Mouse (Mus musculus) heart, embryonic 11.5 days (tissue): ENCODE measurements around the gene Dlg2. TPM values are rescaled to one million over a fixed set of nuclear protein-coding genes. Genes with fewer than 3 reads are reported as not detected.

Experiments
- ATAC-seq: fragments of 200-750 bp; cut with Nextera tagmentation; replicated peaks from 2 replicates; pipeline ENCODE4 v1.8.0; 2017; ENCODE audit warnings: moderate library complexity; ENCODE audit not compliant: insufficient number of reproducible peaks, low FRiP score, low TSS enrichment
- H3K27ac ChIP-seq: fragments of 300-500 bp; sonication (generic); 2 replicates; pipeline ENCODE4 v1.5.1; 2014; ENCODE audit warnings: mild to moderate bottlenecking, low read depth, low read length
- H3K27me3 ChIP-seq: fragments of 300-500 bp; sonication (generic); 2 replicates; pipeline ENCODE4 v1.6.1; 2014; ENCODE audit warnings: mild to moderate bottlenecking, low read length, mixed read lengths; ENCODE audit not compliant: control insufficient read depth, insufficient read depth
- H3K36me3 ChIP-seq: fragments of 300-500 bp; sonication (generic); 2 replicates; pipeline ENCODE4 v1.6.1; 2014; ENCODE audit warnings: mild to moderate bottlenecking, low read length, moderate library complexity, mixed read lengths; ENCODE audit not compliant: control insufficient read depth, insufficient read depth
- H3K4me1 ChIP-seq: fragments of 300-500 bp; sonication (generic); 2 replicates; pipeline ENCODE4 v1.6.1; 2014; ENCODE audit warnings: low read length; ENCODE audit not compliant: control insufficient read depth, insufficient read depth
- H3K4me2 ChIP-seq: fragments of 300-500 bp; sonication (generic); 2 replicates; pipeline ENCODE4 v1.6.1; 2014; ENCODE audit warnings: mild to moderate bottlenecking, moderate library complexity
- H3K4me3 ChIP-seq: fragments of 300-500 bp; sonication (generic); 2 replicates; pipeline ENCODE4 v1.5.1; 2014; ENCODE audit warnings: low read depth, low read length
- H3K9ac ChIP-seq: fragments of 300-500 bp; sonication (generic); 2 replicates; pipeline ENCODE4 v1.6.1; 2014; ENCODE audit warnings: mild to moderate bottlenecking, low read depth, low read length, moderate library complexity
- H3K9me3 ChIP-seq: fragments of 300-500 bp; sonication (generic); replicated peaks from 2 replicates; pipeline ENCODE4 v1.6.1; 2016; ENCODE audit warnings: low read length; ENCODE audit not compliant: control insufficient read depth
- WGBS: fragments of 180-500 bp; shearing (Covaris S2); extraction: QIAGEN DNeasy Blood & Tissue Kit; methylation state at CpG from one replicate; pipeline ENCODE4 v1.1.7; 2014; ENCODE audit not compliant: insufficient replicate concordance; 5-methylcytosine and 5-hydroxymethylcytosine counted together
- polyA plus RNA-seq: library from polyadenylated mRNA; unstranded; fragments of >200 nt; fragmentation: Nextera tagmentation; extraction: Ambion mirVana; gene quantifications from 2 replicates; pipeline ENCODE4 v1.2.1, GENCODE M21; 2014

Dlg2 gene
- polyA plus RNA-seq, 1 experiment from 2014 or later: 8.5 TPM

DNA sequence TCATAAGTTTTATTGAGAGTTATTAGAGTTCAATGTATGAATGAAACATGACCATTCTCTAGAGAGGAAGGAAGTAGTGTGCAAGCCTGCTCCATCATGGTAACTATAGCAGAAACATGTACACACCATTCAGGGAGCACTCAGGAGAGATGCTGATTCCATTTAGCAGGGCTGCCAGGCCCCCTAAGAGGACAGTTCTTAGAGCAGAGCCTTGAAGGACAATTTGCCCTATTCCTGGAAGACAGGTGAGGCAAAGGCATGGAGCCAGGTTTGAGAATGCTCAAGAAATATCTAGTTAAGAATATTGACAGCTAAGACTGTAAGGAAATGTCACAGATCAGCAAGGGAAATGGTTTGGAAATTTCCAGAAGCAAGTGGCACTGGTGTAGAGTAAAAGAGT, 1096.8 kb downstream of the Dlg2 start:
- Histone ChIP-seq H3K9me3 (no peaks in the 10 kb centered on the region), H3K4me3 (no peak overlapping the region), H3K4me1 (no peaks in the 10 kb centered on the region), H3K27ac (no peak overlapping the region), H3K4me2 (no peak overlapping the region), H3K36me3 (no peaks in the 10 kb centered on the region), H3K9ac (no peak overlapping the region), H3K27me3 (no peaks in the 10 kb centered on the region)
- no peak for ATAC-seq

DNA sequence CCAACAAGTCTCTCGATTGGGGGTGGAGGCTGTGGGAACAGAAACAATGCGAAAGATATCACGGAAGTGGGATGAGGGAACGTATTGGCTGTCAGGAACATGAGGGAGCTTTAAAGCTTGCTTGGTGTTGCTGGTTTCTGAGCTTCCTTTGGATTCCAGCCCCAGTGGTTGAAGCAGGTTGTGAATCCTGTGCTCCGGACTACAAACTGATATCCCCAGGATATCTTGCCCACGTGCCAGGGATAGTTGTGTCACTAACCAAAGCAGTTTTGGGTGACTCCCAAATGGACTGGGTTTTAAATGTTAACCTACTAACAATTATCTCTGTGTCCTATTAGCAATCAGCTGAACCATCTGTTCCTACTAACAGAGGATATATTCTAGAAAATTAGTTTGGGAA, 1099.7 kb downstream of the Dlg2 start:
- Histone ChIP-seq H3K4me1 (no peaks in the 10 kb centered on the region), H3K9ac (no peak overlapping the region), H3K27ac (no peak overlapping the region), H3K27me3 (no peaks in the 10 kb centered on the region), H3K4me3 (no peak overlapping the region), H3K9me3 (no peaks in the 10 kb centered on the region), H3K36me3 (no peaks in the 10 kb centered on the region), H3K4me2 (no peak overlapping the region)
- 65% methylated on average over 6 of the region's 6 CpGs for WGBS
- ATAC-seq: no peak

DNA sequence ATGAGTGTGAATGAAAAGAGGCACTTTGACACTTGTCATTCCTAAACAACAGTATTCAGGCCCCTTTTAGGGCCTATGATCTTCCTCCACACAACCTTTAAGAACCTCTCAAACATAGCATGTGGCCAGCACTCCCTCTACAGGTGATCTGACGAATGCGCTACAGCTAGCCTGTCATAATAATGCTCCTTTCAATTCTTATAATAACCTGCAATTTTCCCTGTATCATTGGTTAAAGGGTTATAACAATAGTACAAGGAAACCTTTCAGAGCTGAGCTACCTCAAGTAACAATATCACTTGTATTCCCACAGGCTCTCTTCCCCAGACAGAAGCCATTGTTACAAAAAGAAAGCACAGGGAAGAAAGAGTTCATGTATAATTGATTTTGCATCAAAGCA, 1105.7 kb downstream of the Dlg2 start:
- no peaks in the 10 kb centered on the region for H3K36me3 ChIP-seq
- H3K27me3 ChIP-seq: no peaks in the 10 kb centered on the region
- no peak overlapping the region for H3K27ac ChIP-seq
- H3K9me3 ChIP-seq: no peaks in the 10 kb centered on the region
- no peak overlapping the region for H3K4me2 ChIP-seq
- no peaks in the 10 kb centered on the region for H3K4me1 ChIP-seq
- no peak for ATAC-seq
- H3K9ac ChIP-seq: no peak overlapping the region
- 59% methylated on average over 2 of the region's 2 CpGs for WGBS
- H3K4me3 ChIP-seq: no peak overlapping the region

DNA sequence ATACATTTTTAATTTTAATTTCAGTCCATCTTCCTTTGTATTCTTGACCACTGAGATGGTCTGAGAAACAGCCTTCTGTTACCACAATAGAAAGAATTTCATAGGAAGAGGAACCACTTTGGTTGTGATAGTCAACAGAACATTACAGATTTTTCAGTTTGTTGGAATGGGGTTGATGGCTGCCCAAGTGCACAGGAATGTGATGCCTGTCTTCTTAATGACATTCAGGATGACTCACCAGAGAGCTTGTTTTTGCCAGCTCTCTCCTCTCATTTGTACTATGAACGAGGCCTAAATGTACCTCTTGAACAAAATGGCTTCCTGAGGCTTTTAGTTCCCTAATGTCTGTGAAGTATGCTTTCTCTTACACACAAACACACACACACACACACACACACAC, 1107.1 kb downstream of the Dlg2 start:
- WGBS: 40% methylated on average over 1 of the region's 1 CpGs
- no peak overlapping the region for H3K4me3 ChIP-seq
- no peak for ATAC-seq
- H3K36me3 ChIP-seq: no peaks in the 10 kb centered on the region
- no peaks in the 10 kb centered on the region for H3K4me1 ChIP-seq
- no peaks in the 10 kb centered on the region for H3K27me3 ChIP-seq
- no peak overlapping the region for H3K27ac ChIP-seq
- no peak overlapping the region for H3K9ac ChIP-seq
- H3K9me3 ChIP-seq: no peaks in the 10 kb centered on the region
- H3K4me2 ChIP-seq: no peak overlapping the region

DNA sequence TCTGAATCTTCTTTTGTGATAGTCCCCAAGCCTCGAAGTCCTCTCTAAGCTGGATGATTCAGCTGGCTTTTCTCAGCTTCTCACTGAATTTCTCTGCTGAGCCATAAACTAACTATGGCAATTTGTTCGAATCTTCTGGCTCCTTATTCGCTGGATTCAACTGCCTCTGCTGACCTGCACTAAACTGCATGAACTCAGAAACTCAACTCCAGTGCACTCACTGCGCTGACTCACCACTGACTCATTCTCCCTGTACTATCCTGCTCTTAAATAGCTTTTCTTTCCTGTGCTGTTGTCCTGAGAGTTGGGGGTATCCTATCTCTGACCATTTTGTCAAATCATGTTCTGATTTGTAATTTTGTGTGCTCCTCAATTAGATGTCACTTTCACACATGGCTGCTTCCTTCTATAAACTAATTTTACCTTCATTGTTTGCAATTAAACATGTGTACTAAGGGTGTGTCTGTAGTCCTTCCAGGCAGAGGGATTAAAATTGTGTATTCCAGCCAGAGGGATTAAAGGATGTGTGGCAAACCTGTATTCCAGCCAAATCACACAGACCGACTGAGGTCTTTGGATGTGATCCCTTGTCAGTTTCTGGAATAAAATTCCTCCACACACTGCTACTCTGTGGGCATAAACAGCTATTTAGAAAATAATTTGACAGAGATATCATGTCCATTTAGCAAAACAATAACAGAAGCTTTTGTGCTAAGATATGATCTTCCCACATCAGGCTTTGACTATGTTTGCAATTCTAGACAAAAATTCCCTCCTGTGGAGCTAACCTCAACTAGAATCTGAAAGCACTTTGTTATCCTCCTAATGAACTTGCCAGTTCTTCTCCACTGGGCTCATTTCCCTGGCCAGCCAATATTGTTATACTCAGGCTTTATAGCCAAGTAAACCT, 1115.0 kb downstream of the Dlg2 start:
- Histone ChIP-seq H3K4me1 (no peaks in the 10 kb centered on the region), H3K27ac (no peak overlapping the region), H3K9ac (no peak overlapping the region), H3K36me3 (no peaks in the 10 kb centered on the region), H3K4me3 (no peak overlapping the region), H3K27me3 (no peaks in the 10 kb centered on the region), H3K4me2 (no peak overlapping the region), H3K9me3 (no peaks in the 10 kb centered on the region)
- 77% methylated on average over 5 of the region's 5 CpGs for WGBS
- no peak for ATAC-seq

DNA sequence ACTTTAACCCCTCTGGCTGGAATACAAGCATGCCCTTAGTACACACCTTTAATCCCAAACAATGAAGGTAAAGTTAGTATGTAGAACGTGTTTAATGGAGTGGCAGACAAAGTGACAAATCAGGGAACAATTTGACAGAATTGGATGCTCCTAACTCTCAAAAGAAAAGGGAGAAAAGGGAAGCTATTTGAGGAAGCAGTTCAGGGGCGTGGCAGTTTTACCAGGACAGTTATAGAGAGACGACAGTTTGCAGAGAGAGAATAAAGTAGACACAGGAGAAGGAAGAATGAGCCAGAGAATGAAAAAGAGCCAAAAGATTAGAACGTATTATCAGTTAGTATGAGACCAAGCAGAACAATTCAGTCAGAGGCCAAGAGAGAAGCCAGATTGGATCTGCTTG, 1122.1 kb downstream of the Dlg2 start:
- no peak overlapping the region for H3K4me2 ChIP-seq
- H3K27me3 ChIP-seq: no peaks in the 10 kb centered on the region
- H3K9me3 ChIP-seq: no peaks in the 10 kb centered on the region
- H3K27ac ChIP-seq: no peak overlapping the region
- no peak overlapping the region for H3K9ac ChIP-seq
- ATAC-seq: no peak
- no peak overlapping the region for H3K4me3 ChIP-seq
- H3K4me1 ChIP-seq: no peaks in the 10 kb centered on the region
- WGBS: 62% methylated on average over 4 of the region's 4 CpGs
- no peaks in the 10 kb centered on the region for H3K36me3 ChIP-seq

DNA sequence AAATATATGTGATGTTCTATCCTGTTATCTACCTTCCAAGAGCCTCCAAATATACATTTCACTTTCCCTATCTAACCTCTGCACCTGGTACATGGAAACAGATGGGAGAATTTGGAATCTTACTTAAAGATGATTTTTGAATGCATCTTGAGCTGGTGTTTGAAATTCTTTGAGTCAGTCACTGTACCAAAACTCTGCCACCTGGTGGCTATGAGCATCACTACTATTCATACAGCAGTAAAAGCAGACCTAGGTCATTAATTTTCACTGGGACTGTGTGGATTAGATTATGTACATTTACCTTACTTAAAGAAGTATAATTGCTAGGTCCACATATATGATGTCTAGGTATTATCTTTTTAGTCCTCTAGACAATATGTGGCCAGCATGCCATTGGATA, 1124.8 kb downstream of the Dlg2 start:
- Histone ChIP-seq H3K4me3 (no peak overlapping the region), H3K4me2 (no peak overlapping the region), H3K9ac (no peak overlapping the region), H3K27ac (no peak overlapping the region), H3K27me3 (no peaks in the 10 kb centered on the region), H3K9me3 (no peaks in the 10 kb centered on the region), H3K36me3 (no peaks in the 10 kb centered on the region), H3K4me1 (no peaks in the 10 kb centered on the region)
- ATAC-seq: no peak

DNA sequence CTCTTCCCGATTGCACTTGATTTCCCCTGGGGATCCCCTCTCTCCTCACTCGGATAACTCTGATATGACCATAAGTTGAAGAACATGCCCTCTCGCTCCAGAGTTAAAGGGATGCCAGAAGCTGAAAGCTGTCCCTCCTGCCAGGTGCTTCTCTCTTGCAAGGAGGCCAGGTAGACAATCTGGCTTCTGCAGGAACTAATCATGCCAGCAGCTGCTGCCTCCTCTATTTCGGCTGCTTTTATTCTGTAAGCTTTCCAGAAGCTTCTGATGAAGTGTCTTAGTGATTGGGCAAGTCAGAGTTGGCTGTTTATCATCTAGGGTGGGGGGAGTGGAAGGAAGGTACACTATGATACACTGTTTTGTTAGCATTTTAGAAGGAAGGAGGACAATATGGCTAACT, 1127.1 kb downstream of the Dlg2 start:
- H3K27ac ChIP-seq: no peak overlapping the region
- no peaks in the 10 kb centered on the region for H3K4me1 ChIP-seq
- no peak overlapping the region for H3K4me2 ChIP-seq
- H3K9me3 ChIP-seq: no peaks in the 10 kb centered on the region
- 64% methylated on average over 4 of the region's 4 CpGs for WGBS
- no peak overlapping the region for H3K4me3 ChIP-seq
- no peak for ATAC-seq
- H3K27me3 ChIP-seq: no peaks in the 10 kb centered on the region
- H3K9ac ChIP-seq: no peak overlapping the region
- H3K36me3 ChIP-seq: no peaks in the 10 kb centered on the region

DNA sequence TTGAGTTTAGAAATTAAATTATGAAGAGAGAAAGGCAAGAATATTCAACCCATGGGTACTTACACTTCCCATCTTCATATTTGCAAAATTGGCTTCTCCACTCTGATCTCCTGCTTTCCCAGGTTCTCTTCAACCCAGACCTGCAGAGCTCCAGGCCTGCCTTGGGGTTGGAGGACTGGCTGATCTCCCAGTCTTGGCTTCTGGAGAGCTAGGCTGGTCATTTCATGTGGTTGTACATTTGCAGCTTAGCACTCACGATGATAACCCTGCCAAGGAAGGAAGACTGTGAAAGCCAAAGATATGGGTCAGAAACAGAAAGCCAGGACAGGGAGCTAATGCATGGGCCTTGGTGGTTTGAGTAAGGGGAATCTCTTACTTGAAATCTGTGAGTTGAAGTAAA, 1176.6 kb downstream of the Dlg2 start:
- Histone ChIP-seq H3K36me3 (no peaks in the 10 kb centered on the region), H3K27me3 (no peaks in the 10 kb centered on the region), H3K4me1 (no peaks in the 10 kb centered on the region), H3K4me3 (no peak overlapping the region), H3K4me2 (no peak overlapping the region), H3K9ac (no peak overlapping the region), H3K27ac (no peak overlapping the region), H3K9me3 (no peaks in the 10 kb centered on the region)
- no peak for ATAC-seq
- WGBS: 63% methylated on average over 1 of the region's 1 CpGs
